Mouse (Mus musculus): ENCODE results near the gene Ccsap.
"Not testable (repeated sequence)": the region's sequence is repeated elsewhere in the genome, so short reads cannot be mapped to it uniquely, and the experiment has no call there.

Gene Ccsap

DNA sequence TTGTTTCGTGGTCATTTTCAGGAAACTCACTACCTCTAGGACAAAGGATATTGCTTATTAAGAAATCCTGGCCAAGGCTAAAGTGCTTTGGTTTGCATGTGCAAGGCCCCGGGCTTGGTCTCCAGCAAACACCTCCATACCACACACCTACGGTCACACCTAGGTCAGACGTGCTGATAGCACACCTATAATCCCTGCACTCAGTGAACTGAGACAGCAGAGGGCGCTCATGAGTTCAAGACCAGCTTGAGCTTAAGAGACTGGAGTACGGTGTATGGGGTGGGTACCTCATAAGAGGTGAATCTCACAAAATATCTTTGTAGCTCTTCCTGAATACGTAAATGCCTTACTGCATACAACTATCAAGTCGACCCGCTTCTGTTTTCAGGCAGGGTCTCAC lies 24.6 kb downstream of the Ccsap start:
- DNase-seq (ENCODE audit: low read depth), result no peak

DNA sequence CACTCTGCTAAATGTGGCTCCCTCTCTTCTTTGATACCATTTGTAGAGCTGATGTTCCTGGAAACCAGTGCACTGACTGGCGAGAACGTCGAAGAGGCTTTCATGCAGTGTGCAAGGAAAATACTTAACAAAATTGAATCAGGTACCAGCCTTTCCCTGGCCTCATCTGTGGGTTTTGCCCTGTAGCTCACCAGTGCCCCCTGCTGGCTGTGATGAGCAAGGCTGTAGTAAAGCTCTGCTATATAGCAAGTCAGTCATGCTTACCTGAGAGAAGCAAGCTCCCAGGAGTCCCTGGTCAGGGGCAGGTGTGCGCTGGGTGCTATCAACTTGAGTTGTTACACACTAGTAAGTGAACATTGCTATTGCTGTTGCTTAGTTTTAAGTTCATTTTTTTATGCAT lies 27.3 kb downstream of the Ccsap start:
- no peak for DNase-seq (ENCODE audit: low read depth)

DNA sequence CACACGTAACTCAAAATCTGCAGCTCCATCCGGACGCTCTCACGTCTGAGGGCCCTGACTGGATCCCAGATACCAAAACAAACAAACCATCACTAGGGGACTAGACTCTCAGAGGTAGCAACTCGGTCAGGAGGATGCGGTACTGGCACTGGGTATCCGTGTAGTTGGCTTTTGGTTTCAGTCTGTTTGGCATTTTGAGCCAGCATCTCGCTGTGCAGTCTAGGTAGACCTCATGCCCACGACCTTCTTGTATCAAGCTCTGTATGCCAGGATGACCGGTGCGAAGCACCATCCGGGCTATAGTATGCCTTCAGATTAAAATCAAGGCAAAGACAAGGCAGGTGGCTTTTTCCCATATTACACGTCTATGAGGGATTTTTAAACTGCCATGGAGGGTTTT lies 32.5 kb downstream of the Ccsap start:
- DNase-seq (ENCODE audit: low read depth), result no peak

GRCm38 (mm10) chr8:123826758-123827157 lies 33.3 kb downstream of the Ccsap start:
- DNase-seq (ENCODE audit: low read depth), result no peak

DNA sequence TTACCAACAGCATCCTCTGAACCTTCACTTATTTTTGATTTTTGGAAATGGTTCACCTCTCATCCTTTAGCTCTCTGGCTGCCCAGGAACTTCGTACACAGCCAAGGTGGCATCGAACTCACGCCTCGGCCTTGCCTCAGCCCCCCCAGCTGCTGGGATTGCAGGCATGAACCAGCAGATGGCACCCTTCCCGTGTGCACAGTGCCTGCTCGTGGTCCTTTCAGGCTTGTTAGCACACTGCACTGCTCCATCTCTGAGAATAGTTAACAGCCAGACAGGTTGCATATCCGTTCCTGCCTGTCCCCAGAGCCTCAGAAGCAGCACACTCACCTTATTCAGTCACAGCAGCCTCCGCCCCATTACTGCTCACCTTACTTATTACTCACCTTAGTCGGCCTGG lies 34.0 kb downstream of the Ccsap start:
- DNase-seq (ENCODE audit: low read depth), result no peak

DNA sequence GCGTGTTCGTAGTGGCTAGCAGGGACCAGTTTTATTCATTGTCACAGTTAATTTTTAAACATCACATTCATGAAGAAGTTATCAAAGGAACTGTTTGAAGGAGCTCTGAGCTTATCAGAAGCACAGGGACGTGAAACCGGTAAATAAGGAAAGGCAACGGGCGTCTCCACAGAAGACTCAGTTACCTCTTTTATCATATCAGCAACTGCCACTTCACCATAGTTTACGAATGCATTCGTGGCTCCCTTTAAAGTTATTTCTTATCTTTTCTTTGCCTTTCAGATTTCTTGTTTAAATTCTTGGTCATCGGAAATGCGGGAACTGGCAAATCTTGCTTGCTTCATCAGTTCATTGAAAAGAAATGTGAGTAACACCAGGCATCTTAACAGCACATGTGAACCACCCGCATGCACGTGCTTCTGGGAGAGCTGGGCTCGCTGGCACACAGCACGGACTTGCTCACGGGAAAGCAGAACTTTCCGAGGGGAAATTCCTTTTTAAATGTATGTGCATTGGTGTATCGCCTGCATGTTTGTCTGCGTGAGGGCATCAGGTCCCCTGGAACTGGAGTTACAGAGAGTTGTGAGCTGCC lies 36.4 kb downstream of the Ccsap start:
- DNase-seq (ENCODE audit: low read depth), result no peak

DNA sequence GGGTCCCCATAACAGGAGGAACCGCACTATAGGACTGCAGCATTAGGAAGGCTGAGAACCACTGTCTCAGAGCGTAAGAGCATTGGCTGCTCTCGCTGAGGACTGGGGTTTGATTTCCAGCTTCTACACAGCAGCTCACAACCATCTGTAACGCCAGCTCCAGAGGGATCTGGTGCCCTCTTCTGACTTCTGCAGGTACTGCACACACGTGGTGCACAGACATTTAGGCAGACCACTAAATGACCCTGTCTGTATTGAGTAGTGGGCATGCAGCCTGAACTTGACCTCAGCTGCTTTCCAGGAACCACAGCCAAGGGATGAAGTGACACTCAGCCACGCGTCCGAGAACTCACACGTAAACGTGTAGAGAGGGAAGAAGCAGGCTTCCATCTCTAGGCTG lies 36.9 kb downstream of the Ccsap start:
- no peak for DNase-seq (ENCODE audit: low read depth)

- no peak for DNase-seq (ENCODE audit: low read depth)
These were observed 39.2 kb downstream of the Ccsap start for GRCm38 (mm10) chr8:123820780-123821179.

- DNase-seq (ENCODE audit: low read depth), result no peak
These were observed 40.1 kb downstream of the Ccsap start for GRCm38 (mm10) chr8:123819683-123820610.

DNA sequence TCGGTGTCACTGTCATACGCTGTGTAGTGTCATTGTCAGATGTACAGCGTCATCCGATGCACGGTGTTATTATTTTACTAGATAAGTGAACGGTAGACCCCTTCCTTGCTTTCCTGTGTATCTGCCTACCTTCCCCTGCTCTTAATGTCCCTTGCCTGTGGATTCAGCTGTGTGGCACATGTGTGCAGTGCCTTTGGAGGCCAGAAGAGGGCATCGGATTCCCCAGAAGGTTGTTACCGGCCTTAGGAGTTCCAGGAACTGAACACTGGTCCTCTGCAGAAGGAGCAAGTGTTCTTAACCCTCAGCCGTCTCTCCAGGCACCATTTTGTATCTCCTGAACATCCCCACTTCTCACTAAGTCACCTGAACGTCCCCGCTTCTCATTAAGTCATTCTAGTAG lies 42.3 kb downstream of the Ccsap start:
- no peak for DNase-seq (ENCODE audit: low read depth)

- DNase-seq (ENCODE audit: low read depth), result no peak
These were observed 43.1 kb downstream of the Ccsap start for GRCm38 (mm10) chr8:123816939-123817338.

GRCm38 (mm10) chr8:123815325-123815724 lies 44.7 kb downstream of the Ccsap start:
- DNase-seq (ENCODE audit: low read depth), result no peak

GRCm38 (mm10) chr8:123813892-123814266 lies 46.1 kb downstream of the Ccsap start:
- no peak for DNase-seq (ENCODE audit: low read depth)

- DNase-seq (ENCODE audit: low read depth), result no peak
These were observed 46.7 kb downstream of the Ccsap start for GRCm38 (mm10) chr8:123813173-123813891.

GRCm38 (mm10) chr8:123812227-123812626 lies 47.8 kb downstream of the Ccsap start:
- DNase-seq (ENCODE audit: low read depth), result no peak

- not testable (repeated sequence) for DNase-seq (ENCODE audit: low read depth)
These were observed 50.7 kb downstream of the Ccsap start for GRCm38 (mm10) chr8:123809342-123809741.

- DNase-seq (ENCODE audit: low read depth), result no peak
These were observed 51.3 kb downstream of the Ccsap start for GRCm38 (mm10) chr8:123808671-123809070.

DNA sequence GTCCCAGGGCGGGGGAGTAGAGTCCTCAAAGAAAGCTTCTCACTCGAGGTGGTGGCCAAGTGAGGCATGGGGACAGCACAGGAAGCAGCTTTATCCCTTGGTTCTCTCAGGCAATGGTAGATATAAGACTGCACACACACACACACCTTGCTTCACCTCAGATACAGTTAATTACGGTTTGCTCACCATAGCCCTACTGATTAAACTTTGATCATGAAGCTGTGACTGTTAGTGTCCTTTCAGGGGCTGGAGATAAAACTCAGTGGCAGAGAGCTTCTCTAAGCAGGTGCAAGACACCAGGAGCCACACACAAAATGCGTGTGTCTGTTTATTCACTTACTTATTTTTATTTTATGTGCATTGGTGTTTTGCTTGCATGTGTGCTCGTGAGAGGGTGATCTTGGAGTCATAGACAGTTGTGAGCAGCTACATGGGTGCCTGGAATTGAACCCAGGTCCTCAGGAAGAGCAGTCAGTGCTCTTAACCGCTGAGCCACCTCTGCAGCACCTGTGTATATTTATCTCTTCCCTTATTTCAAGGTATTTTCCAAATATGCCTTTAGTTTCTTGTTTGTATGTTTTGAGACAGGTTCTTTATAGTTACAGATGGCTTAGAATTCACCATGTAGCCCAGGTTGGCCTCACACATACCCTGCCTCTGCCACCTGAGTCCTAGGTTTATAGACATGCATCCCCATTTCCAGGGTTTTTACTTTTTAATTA lies 52.0 kb downstream of the Ccsap start:
- no peak for DNase-seq (ENCODE audit: low read depth)

GRCm38 (mm10) chr8:123807024-123807431 lies 53.0 kb downstream of the Ccsap start:
- DNase-seq (ENCODE audit: low read depth), result no peak

DNA sequence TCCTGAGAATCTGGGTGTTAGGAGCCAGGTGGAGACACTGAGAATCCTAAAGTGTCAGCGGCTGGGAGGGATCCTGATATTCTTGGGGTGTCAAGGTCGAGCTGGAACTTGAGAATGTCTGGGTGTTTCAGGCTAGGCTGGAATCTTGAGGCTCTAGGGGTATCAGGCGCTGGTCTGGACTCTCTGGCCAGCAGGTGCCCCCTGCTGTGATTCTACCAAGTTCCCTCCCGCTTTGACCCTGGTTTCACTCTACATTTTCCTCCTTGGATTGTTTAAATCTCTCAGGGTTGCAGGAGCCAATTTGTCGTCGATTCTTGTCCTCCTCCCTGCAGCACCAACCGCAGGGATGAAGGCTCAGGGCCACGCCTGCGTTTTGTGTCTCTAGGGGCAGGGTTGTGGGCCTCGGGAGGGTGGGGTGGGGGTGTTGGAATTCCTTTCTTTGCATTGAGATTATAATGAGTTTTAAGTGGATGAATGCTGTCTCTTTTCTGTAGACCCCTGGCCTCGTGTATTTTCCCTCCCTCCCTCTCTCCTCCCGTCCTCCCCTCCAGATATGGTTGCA lies 53.6 kb downstream of the Ccsap start:
- DNase-seq (ENCODE audit: low read depth), result no peak

DNA sequence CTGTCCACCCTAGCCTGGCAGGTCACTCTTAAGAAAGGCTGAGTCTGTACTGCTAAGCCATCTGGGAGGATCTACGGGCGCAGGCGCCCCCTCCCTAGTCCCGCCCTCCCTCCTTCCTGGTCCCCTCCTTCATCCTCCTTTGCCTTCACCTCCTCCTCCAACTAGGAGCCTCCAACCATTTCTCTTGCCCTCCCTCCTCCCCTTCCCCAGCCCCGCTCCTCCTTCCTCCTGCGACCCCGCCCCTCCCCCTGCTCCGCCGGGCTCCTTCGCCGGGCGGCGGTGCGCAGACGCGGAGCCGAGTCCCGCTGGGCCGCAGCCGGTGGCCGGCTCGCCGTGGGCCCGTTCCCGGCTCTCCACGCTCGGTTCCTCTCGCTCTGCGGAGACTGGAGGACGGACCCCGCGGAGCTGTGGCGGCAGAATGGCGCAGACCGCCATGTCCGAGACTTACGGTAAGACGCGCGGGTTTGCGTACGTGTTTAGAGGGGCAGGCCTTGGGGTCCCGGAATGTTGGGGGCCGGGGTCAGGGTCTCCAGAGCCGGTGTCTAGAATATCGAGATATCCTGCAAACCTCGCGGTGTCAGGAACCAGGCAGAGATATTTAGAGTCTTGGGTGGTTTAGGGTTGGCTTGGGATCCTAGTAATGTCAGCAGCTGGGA lies 54.2 kb downstream of the Ccsap start, which contains the start of gene Rab4a:
Gene Rab4a, plus strand, starts transcription at position 268 of the 656 bp plus-strand sequence.
- DNase-seq (ENCODE audit: low read depth), result peak; percentile 44

Measured in fibroblast of lung, adult 2 months (primary cell).